Mouse (Mus musculus) lung, adult 2 months (tissue): ENCODE results near the gene Cep70.

ENCODE experiments used
- CTCF ChIP-seq: fragments of 200-500 bp; IDR thresholded peaks from 2 replicates; pipeline ENCODE4 v1.5.1; 2011; ENCODE audit warnings: mild to moderate bottlenecking, low read length, control low read depth; ENCODE audit not compliant: insufficient read depth
- POLR2A ChIP-seq: fragments of 200-500 bp; IDR thresholded peaks from 2 replicates; pipeline ENCODE4 v1.6.1; 2011; ENCODE audit warnings: low read depth, mild to moderate bottlenecking, control low read depth, low read length, borderline replicate concordance; ENCODE audit errors: extremely low read depth

DNA sequence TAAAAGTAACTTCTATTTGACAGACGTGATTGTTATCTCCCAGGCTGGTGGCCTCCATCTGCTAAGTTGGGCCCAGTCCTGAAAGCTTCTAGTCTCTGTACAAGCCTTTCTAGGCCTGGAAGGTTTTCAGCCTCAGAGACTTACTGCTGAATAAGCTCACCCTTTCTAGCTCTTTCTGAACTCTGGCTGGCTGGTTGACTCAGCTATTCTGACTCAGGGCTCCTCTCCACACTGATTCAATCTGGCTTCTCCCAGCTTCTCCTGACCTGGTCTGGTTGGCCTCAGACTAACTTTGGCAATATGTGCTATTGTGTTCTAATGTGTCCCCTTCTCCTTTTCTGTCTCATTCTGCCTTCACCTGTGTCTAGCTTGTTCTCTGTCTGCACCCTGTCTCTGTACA is 3.9 kb upstream of the Cep70 start:
- TF ChIP-seq POLR2A (no peak), CTCF (no peak)
